8 mouse cellular contexts compared by ENCODE assay signal in genomic region chr11:24162056-24162455, GRCm38 (mm10).
DNase-seq lines count a peak whose midpoint lies in the region; ATAC-seq lines count a peak whose summit lies in the region.

No protein-coding gene starts in this region.

- H3K27me3 ChIP-seq in neural tube, embryonic 12.5 days (replicated peaks), result no peaks in the 10 kb centered on the region
- H3K27me3 ChIP-seq in hindbrain, embryonic 16.5 days (replicated peaks; ENCODE audit: control insufficient read depth, insufficient read depth, low read length), result no peaks in the 10 kb centered on the region
- no peaks in the 10 kb centered on the region for H3K27me3 ChIP-seq in neural tube, embryonic 13.5 days
- H3K27me3 ChIP-seq in kidney, embryonic 14.5 days (ENCODE audit: control insufficient read depth, insufficient read depth, low read length), result no peaks in the 10 kb centered on the region

- DNase-seq in cerebellum, postnatal 14 days, result peak; percentile 62 to 65
- DNase-seq in neural tube, embryonic 10.5 days (ENCODE audit: extremely low spot score, low spot score), result no peak
- DNase-seq in yolk sac, embryonic 10.5 days (ENCODE audit: low spot score), result no peak

- H3K4me3 ChIP-seq in neural tube, embryonic 12.5 days, result no peak overlapping the region
- H3K4me3 ChIP-seq in hindbrain, embryonic 16.5 days (ENCODE audit: low read length), result no peak overlapping the region
- H3K4me3 ChIP-seq in neural tube, embryonic 13.5 days, result no peak overlapping the region
- H3K4me3 ChIP-seq in kidney, embryonic 14.5 days (ENCODE audit: low read length), result no peak overlapping the region

- WGBS in neural tube, embryonic 12.5 days, result 48% methylated on average over 7 of the region's 7 CpGs
- WGBS in hindbrain, embryonic 16.5 days, result 25% methylated on average over 7 of the region's 7 CpGs
- WGBS in neural tube, embryonic 13.5 days, result 36% methylated on average over 7 of the region's 7 CpGs
- WGBS in kidney, embryonic 14.5 days, result 56% methylated on average over 7 of the region's 7 CpGs

- no peaks in the 10 kb centered on the region for H3K9me3 ChIP-seq in neural tube, embryonic 12.5 days
- no peaks in the 10 kb centered on the region for H3K9me3 ChIP-seq in hindbrain, embryonic 16.5 days (ENCODE audit: control insufficient read depth, low read length)
- H3K9me3 ChIP-seq in neural tube, embryonic 13.5 days, result no peaks in the 10 kb centered on the region
- H3K9me3 ChIP-seq in kidney, embryonic 14.5 days (ENCODE audit: control insufficient read depth, low read length), result no peaks in the 10 kb centered on the region

- no peak overlapping the region for H3K9ac ChIP-seq in neural tube, embryonic 12.5 days
- no peak overlapping the region for H3K9ac ChIP-seq in hindbrain, embryonic 16.5 days (ENCODE audit: low read depth, low read length)
- H3K9ac ChIP-seq in neural tube, embryonic 13.5 days, result no peak overlapping the region
- no peak overlapping the region for H3K9ac ChIP-seq in kidney, embryonic 14.5 days (ENCODE audit: low read depth, low read length)

- H3K36me3 ChIP-seq in neural tube, embryonic 12.5 days, result peaks cover 25% of the 10 kb centered on the region
- H3K36me3 ChIP-seq in hindbrain, embryonic 16.5 days (ENCODE audit: control insufficient read depth, insufficient read depth, low read length), result peaks cover 12% of the 10 kb centered on the region
- peaks cover 30% of the 10 kb centered on the region for H3K36me3 ChIP-seq in neural tube, embryonic 13.5 days
- H3K36me3 ChIP-seq in kidney, embryonic 14.5 days (ENCODE audit: control insufficient read depth, insufficient read depth, low read length), result no peaks in the 10 kb centered on the region; the same call in 1 of the 2 replicates

- peaks cover 24% of the 10 kb centered on the region for H3K4me1 ChIP-seq in neural tube, embryonic 12.5 days
- peaks cover 13% of the 10 kb centered on the region for H3K4me1 ChIP-seq in hindbrain, embryonic 16.5 days (ENCODE audit: control insufficient read depth, insufficient read depth, low read depth, low read length)
- peaks cover 65% of the 10 kb centered on the region for H3K4me1 ChIP-seq in neural tube, embryonic 13.5 days (replicated peaks)
- H3K4me1 ChIP-seq in kidney, embryonic 14.5 days (ENCODE audit: control insufficient read depth, insufficient read depth, low read length), result no peaks in the 10 kb centered on the region

- ATAC-seq in cerebellum, adult (ENCODE audit: insufficient number of reproducible peaks, low FRiP score, low TSS enrichment), result no peak; the same call in 1 of the 2 replicates
- ATAC-seq in neural tube, embryonic 12.5 days (ENCODE audit: low FRiP score, low read depth), result peak; percentile 64
- ATAC-seq in hindbrain, embryonic 16.5 days, result peak; percentile 82
- peak; percentile 28; the same call in 1 of the 2 replicates for ATAC-seq in neural tube, embryonic 13.5 days (ENCODE audit: low read depth)
- ATAC-seq in kidney, embryonic 14.5 days (ENCODE audit: low FRiP score, low TSS enrichment), result no peak

- no peak overlapping the region for H3K4me2 ChIP-seq in neural tube, embryonic 12.5 days (replicated peaks)
- H3K4me2 ChIP-seq in hindbrain, embryonic 16.5 days (ENCODE audit: low read length), result no peak overlapping the region
- H3K4me2 ChIP-seq in neural tube, embryonic 13.5 days, result no peak overlapping the region
- H3K4me2 ChIP-seq in kidney, embryonic 14.5 days (replicated peaks; ENCODE audit: low read depth, low read length), result no peak overlapping the region

- no peak overlapping the region for H3K27ac ChIP-seq in neural tube, embryonic 12.5 days
- no peak overlapping the region for H3K27ac ChIP-seq in hindbrain, embryonic 16.5 days (ENCODE audit: low read depth, low read length)
- H3K27ac ChIP-seq in neural tube, embryonic 13.5 days (replicated peaks), result no peak overlapping the region
- no peak overlapping the region for H3K27ac ChIP-seq in kidney, embryonic 14.5 days (ENCODE audit: low read depth, low read length)

Comparison
In these comparisons a context has a peak if more than half of its experiments do, and no peak if none do; other contexts are left out.
1. DNase-seq: peak in cerebellum, postnatal 14 days (2 of 2); none in neural tube, embryonic 10.5 days (single experiment) and yolk sac, embryonic 10.5 days (single experiment).
2. ATAC-seq: peak in neural tube, embryonic 12.5 days (single experiment), hindbrain, embryonic 16.5 days (single experiment) and neural tube, embryonic 13.5 days (single experiment); none in cerebellum, adult (single experiment) and kidney, embryonic 14.5 days (single experiment).